Mouse (Mus musculus): ENCODE measurements around the gene Lrmp.
"Not testable (repeated sequence)": the region's sequence is repeated elsewhere in the genome, so short reads cannot be mapped to it uniquely, and the experiment has no call there.

Lrmp gene

DNA sequence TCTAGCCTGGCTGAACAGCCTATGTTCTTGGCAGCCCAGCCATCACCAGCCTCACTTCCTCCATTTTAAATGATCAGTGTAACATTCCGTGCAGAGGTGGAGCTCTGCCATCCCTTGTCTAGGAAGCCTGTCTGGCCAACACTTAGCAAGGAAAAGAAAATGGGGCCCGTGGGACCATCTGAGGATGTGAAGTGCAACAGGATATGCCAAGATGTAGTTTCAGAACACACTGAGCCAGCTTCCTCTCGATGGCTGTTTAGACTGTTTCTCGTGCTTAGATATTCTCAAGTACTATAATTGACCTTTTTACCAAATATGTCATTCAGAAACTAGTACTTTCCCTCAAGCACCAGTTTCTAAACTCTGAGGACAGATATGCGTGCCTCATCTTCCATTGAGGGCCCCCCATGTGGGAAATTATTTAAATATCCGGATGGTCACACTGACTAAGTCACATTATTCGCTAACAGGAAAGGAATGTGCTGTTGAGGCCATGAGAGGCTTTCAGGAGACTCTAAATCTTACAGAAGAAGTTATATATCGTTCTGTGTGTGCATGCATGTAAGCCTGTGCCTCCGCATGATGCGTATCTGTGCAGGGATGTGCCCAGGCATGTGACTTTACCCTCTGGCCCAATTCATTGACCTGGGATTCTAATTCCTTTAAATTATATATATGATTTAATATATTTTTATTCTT lies 11.1 kb upstream of the Lrmp start:
- DNase-seq (ENCODE audit: low spot score) = peak; percentile 35

DNA sequence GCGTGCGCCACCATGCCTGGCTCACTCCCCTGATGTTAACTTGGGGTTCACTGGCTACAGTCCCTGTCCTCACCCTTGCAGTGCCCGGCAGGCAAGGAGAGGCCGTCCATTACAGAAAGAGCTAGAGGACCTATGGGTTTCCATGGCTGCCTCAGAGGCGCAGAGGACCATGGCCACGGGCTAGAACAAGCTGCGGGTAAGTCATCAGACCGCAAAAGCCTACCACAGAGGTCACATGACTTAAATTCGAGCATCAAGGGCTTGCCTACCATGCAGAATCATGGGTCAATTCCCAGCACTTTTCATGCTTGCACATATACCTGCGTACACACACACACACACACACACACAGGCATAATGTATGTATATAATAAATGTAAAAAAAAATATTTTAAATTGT lies 10.0 kb upstream of the Lrmp start:
- no peak for DNase-seq (ENCODE audit: low spot score)

DNA sequence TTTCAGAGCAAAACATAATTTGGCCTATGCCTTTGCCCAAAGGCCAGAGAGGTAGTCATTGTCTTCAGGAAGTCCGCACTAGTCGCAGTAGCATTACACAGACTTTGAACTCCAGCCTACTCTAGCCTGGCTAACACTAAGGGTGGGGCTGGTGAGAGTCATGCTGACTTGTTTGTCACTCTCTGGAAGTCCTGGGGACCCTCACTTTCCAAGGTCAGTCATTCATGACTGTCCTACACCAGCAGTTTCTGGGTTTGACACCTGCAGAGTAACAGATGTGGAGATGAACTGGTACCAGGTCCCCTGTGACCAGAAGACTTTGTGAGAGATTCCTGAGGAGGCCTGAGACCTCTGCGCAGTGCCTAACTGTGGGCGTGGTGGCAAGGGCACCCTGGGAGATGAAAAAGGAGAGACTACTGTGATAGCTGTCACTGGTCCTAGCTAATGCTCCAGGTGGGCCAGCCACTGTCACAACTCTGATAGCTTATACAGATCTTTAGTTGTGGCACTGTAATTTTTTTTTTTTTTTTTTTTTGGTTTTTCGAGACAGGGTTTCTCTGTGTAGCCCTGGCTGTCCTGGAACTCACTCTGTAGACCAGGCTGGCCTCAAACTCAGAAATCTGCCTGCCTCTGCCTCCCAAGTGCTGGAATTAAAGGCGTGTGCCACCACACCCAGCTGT lies 9.2 kb upstream of the Lrmp start:
- no peak for DNase-seq (ENCODE audit: low spot score)

DNA sequence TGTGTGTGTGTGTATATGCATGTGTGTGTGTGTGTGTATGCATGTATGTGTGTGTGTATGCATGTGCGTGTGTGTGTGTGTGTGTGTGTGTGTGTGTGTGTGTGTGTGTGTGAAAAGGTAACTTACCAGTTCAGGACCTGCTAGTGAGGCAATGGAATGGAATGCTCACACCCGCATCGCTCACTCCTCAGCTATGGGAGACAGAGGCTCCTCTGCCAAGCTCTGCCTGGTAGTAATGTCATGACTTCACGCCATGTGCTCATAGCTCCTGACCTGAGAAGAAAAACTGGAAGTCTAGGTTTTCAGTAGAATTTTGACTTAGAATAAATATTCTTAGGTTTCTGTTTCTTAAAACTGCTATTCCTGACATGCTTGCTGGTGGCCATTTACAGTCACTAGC lies 4.7 kb upstream of the Lrmp start:
- DNase-seq (ENCODE audit: low spot score) = no peak

DNA sequence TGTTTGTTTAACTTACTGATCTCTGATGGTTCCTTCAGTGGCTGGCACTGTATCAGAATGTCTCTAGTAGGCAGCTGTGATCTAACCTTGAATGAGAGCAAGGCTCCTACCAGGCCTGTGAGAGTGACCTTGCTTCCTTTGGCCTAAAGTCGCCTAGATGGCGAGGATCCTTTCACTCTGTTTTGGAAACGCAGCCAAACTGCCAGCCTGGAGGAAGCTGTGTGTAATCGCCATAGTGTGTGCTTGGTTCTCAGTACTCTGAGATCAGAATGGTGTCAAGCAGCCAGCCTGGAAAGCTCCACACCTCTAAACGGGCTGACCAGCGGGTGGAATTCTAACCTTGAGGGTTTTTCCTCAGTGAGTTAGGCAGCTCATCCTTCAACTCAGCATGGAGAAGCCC lies 2.6 kb upstream of the Lrmp start:
- no peak for DNase-seq (ENCODE audit: low spot score)

DNA sequence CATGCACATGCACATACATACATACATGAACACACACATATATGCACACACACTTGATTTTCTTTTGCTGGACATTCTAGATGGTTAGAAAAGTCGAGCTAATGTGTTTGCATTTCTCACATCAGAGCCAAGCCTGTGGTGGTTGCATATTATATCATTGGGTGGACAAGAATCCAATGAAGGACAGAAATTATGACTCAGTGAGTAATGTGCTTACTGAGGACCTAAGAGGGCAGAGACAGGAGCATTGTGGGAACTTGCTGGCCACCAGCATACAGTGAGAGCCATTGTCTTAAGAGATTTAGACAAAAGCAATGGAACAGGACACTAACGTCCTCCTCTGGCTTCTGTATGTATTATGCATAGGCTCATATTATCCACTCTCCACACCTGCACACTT lies 892 bp upstream of the Lrmp start:
- no peak for DNase-seq (ENCODE audit: low spot score)

DNA sequence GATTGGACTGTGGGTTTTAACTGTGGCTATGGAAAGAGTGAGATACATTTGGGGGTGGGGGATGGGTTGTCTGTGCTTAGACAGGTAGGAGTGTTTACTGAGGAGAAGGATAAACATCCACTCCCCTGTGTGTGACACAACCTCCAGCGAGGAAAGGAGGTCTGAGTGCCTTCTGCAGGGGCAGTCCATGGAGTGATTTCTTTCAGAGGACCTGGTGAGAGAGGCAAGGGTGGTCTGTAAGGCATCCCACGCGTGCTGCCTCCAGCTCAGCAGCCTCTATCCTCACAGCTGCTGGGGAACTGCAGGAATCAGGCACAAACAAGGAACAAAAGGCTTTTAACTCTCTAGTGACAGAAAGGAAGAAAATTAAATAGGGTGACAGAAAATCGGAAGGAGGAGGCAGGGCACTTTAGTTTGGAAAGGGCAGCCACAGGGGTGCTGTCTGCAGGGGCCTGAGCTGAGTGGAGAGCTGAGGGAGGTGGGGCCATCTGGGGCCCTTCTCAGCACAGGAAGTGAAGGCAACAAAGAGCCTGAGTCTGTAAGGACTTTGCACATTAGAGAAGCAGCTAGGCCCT lies 732 bp downstream of the Lrmp start:
- DNase-seq (ENCODE audit: low spot score) = peak; percentile 48

DNA sequence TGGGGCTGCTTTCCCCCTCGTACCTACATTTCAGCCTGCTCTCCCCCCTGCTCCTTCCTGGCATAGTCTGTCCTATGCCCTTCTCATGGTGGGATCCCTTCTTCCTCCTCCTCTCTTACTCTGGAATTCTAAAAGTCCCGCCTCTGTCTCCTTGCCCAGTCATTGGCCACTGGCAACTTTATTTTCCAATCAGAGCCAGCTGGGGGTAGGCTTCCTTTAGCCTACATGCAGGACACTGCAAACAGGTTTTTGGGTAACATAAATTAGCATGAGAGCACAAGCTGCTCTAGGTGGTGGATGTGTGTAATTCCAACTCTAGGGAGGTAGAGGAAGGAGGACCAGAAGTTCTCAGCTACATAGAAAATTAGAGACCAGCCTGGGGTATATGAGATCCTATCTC lies 4.6 kb downstream of the Lrmp start:
- no peak for DNase-seq (ENCODE audit: low spot score)

DNA sequence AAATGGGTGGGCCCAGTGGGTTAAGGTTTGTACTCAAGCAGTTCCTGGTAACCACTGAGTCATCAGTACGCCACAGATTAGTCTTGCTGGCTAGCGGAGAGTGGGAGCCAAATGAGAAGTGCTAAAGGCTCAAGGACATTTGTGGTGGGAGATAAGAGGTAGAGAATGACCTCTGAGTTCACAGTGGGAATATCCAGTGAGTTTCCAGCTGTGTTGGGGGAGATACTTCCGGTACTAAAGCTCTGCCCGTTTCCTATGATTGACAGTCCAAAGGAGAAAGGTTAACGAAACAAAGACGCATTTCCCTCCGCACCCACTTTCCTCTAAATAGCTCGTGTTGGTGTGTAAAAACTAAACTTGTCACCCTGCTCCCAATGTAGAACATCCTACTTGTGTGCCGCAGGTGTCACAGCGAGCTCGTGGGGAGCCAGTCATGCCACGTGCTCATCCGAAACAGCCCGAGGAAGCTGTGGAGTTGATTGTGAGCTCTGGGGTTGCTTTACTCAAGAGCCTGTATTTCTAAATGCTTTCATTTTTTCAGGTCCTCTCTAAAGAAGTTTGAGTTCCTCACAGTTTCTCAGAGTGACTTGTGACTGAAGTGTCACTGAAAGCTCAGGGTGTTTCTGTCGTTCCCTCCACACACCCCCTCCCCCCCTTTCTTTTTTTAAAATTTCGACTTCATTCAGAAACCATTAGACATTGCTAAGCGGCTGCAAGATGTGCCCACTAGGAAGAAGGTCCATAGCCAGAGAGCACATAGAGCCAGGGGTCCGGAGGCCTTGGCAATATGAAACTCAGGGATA lies 5.5 kb downstream of the Lrmp start:
- DNase-seq (ENCODE audit: low spot score) = peak; percentile 24

DNA sequence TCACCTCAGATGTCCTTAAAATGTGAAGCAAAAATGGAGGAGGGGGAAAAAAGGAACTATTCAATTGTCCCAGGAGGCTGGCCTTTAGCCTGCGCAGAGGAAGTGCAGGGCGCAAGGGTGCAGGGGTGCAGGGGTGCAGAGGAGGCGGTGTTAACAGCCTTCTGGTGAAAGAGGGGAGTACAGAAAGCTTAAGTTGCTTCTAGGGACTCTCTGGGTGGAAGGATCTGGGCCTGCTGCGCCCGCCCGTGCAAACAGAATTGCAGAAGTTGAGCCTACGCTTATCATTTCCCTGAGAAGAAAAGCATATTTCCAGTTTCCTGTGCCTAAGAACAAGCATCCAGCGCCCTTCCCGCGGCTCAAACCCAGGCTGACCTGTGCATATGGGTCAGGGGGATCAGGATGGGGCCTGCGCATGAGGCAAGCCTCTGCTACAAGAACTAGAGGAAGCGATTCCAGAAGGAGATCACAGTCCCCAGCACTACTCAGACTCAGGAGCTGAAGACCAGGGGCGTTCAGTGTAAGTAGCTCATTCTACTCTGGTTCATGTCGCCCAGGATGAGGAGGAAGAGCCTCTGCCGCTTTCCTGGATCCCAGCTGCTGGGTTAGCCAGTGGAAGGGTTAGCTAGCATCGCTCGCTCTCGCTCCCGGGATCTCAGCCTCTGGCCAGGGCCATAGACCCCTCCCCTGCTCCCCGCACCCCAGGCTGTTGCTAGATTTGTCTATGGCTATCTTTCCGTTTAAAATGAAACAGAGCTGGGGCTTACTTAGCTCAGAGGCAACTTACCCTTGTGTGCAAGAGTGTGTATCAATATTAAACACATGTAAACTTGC lies 6.4 kb downstream of the Lrmp start:
- peak; percentile 17 for DNase-seq (ENCODE audit: low spot score)

DNA sequence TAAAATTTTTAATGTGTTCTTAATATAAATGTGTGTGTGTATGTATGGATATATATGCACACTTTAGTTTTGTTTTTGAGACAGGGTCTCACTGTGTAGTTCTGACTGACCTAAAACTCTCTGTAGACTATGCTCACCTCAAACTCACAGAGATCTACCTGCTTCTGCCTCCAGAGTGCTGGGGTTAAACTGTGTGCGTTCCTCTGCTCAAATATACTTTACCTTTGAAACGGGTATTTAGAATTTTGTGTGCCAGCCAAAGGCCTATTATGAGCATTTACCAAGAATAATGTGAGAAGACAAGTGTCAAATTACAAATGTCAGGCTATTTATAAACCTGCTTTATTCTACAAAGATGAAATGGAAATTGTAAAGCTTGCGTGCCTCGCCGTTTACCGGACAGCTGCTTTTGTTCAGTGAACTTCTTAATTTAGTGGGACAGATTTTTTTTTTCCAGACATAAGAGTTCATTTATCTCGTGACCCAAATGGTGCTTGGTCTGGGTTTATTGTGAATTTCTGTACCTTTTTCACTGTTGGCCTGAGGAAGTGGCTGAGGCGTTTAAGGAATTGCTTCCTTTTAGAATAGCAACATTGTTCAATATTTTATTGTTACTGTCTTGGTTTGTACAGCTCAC lies 7.1 kb downstream of the Lrmp start:
- no peak for DNase-seq (ENCODE audit: low spot score)

DNA sequence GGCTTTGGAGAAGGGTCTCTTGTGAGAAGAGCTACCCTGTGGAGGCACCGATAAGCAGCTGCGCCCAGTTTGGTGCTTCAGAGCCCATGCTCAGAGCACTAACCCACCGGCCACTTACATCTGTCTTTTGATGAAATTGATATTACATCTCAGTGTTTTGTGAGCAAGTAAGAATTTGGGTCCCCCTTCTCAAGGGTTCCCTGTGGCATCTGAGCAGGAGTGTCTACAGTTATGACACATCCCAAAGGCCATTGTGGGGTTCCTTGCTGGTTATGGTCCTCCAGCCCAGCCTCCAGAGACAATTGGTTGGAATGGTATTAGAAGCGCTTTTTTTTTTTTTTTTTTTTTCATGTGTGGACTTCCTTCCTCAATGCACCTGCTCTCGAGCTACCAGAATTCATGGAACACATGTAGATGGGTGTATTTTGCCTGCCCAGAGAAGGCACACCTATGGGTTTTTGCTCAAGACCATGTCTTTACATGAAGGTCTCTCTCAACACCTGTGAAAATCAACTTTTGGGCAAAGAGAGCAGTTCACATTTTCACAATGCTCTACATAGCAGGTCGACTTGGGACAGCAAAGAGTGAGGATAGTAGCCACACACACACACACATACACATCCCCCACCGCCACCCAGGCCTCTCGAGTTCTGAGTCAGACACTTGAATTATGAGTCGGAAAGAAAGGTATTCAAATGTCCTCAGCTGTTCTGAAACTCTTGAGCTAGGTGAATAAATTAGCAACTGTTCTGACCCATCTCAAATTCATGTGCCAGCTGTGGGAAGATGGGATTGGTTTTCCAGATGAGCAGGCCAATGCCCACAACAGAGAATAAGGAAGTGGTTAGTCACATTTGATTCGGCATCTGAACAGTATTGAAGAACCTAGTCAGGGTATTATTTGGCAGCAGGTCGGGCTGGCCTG lies 7.9 kb downstream of the Lrmp start:
- no peak for DNase-seq (ENCODE audit: low spot score)

DNA sequence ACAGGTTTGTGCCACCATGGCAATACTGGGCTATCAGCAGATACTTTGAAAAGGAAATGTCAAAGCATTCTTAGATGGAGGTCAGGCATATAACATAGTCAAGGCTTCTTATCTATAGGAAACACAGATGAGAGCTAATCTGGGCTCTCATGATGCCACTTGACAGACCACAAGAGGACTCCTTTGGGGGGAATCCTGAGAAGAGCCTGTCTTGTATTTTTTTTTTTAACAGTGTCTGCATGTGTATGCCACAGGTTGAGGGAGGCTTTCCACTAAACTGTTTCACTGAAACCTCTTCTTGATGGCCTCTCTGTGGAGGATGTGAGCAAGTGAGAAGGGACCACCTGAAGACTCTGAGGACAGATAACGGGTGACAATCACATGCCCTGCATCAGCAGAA lies 9.2 kb downstream of the Lrmp start:
- DNase-seq (ENCODE audit: low spot score) = no peak

DNA sequence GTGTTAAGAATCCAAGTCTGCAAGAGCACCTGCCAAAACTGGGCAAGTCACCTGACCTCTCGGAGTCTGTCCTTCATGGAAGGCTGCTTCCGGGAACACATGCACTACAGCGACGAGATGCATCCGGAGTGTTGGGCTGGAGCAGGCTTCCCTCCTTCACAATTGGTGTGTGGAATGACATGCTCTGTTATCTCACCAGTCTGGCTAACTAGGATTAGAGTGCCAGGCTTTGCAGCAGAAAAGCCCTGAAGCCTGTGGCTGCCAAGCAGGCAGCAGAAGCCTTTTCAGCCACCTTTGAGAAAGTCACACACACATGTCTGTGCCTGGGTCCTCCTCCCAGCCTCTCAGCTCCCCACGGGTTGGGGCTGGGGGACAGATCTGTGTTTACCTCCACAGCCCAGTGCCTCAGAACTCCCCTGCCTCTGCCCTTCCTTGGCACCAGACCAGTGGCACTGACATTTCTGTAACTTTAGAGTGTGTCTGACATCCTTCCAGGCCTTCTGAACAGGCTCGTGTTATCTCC lies 10.2 kb downstream of the Lrmp start:
- DNase-seq (ENCODE audit: low spot score) = no peak

DNA sequence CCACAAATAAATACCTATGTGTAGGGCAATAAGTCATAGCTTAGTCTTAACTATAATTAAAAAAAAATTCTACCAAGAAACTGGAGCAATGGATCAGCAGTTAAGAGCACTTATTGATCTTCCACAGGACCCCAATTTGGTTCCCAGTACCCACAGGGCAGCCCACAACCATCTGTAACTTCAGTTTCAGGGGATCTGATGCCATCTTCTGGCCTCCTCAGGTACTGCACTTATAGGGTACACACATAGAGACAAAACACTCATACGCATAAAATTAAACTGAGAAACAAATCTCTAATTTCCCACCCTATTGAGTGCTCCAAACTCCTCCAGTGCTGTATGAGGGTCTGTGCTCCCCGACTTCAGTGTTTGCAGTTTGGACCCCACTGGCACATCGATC lies 12.2 kb downstream of the Lrmp start:
- no peak for DNase-seq (ENCODE audit: low spot score)

DNA sequence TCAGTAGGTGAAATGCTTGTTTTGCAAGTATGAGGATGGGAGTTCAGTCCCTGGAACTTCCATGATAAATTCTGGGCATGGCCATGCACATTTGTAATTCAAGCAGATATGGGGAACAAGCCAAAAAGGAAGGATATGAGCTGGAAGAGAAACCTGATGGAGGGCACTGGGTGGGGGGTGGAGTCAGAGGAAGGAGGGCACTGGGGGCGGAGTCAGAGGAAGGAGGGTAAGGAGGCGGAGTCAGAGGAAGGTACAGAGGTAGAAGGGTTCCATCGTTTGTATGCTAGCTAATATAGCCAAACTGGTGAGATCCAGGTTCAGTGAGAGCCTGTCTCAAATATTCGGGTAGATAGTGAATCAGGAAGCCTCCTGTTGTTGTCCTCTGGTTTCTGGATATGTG lies 14.1 kb downstream of the Lrmp start:
- DNase-seq (ENCODE audit: low spot score) = no peak

DNA sequence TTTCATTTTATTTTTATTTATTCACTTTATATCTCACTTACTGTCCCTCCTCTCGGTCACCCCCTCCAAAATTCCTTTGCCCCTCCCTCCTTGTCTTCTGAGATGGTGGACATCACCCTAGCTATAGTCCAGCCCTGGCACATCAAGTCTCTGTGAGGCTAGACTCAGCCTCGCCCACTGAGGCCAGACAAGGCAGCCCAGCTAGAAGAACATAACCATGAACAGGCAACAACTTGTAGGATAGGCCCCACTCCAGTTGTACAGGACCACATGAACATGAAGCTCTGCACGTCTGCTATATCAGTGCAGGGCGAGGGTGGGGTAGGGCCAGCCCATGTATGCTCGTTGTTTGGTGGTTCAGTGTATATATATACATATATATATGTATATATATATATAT lies 16.5 kb downstream of the Lrmp start:
- no peak for DNase-seq (ENCODE audit: low spot score)

DNA sequence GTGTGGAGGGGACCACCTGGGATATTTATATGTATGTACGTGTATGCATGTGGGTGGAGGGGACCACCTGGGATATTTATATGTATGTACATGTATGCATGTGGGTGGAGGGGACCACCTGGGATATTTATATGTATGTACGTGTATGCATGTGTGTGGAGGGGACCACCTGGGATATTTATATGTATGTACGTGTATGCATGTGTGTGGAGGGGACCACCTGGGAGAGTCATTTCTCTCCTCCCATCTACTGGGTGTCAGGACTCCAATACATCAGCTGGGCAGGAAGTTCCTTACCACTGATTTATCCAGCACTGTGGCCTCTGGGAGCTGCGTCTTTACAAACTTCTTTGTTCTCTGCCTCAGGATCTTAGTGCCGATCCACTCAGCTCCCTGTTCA lies 17.5 kb downstream of the Lrmp start:
- not testable (repeated sequence) for DNase-seq (ENCODE audit: low spot score)

DNA sequence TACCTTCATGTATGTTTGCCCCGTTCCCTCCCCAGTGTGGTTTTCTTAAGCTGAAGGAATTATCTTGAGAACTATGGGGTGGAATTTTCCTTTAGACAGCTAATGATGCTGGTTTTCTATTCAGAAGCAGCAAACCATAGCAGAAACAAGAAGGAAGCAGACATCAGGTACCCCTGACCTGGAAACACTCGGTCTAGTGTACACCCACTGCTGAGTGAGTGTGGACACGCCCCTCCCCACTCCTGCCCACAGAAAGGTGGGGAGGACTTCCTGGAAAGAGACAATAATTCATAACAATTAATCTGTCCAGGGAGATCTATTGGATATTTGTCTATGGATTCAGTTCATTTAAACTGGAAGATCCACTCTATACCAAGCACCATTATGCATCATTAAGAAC lies 19.8 kb downstream of the Lrmp start:
- DNase-seq (ENCODE audit: low spot score) = no peak

DNA sequence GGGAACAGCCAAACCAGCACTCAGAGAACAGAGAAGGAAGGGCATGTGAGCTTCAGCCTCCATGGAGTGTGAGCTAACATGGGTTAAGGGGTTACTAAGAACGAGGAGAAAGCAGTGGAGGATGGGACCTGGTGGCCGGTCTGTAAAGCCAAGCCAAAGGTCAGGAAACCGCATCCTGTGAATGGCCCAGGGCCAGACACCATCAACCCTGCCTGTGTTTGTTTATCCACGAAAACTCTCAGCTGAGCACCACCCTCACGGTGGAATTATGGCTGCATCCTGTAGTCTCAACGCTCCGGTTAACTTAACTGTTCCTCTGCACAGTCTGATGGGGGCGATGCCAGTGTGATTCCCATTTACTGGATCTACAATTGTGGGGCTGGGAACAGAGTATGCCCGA lies 20.4 kb downstream of the Lrmp start:
- peak; percentile 23 for DNase-seq (ENCODE audit: low spot score)
